Mouse (Mus musculus) stomach, postnatal 0 days (tissue): ENCODE measurements around the gene Tmco3.

Experiments used
- CTCF ChIP-seq: IDR thresholded peaks from 2 replicates; pipeline ENCODE4 v1.5.1; 2016; ENCODE audit warnings: antibody characterized with exemption, low read depth, mild to moderate bottlenecking, moderate library complexity
- EP300 ChIP-seq: optimal IDR thresholded peaks from 2 replicates; pipeline ENCODE3; 2016; ENCODE audit warnings: antibody characterized with exemption

DNA sequence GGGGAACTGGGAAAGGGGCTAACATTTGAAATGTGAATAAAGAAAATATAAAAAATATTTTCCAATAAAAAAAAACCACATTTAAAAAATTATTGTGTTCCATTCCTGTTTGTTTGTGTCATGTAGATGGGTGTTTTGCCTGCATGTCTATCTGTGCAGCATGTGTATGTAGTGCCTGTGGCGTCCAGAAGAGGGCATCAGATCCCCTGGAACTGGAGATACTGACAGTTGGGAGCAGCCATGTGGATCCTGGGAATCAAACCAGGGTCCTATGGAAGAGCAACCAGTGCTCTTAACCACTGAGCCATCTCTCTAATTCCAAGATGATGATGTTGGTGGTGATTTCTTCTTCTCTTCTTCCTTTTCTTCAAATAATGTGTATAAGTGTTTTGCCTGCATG, 46.7 kb downstream of the Tmco3 start:
- TF ChIP-seq CTCF (peak; percentile 45), EP300 (no peak)
